Mouse (Mus musculus) frontal cortex, postnatal 36 days (tissue): ENCODE measurements around the gene Ubap1l.

Experiments used
- DNase-seq, 2 experiments: peaks; one replicate each; pipeline ENCODE4 v3.0.0; 2022; ENCODE audit warnings: low spot score in 2 of 2

Ubap1l gene

GRCm38 (mm10) chr9:65410378-65410777 is 49.5 kb downstream of the Ubap1l start:
- DNase-seq: no peak

GRCm38 (mm10) chr9:65411326-65411725 is 50.5 kb downstream of the Ubap1l start:
- DNase-seq: no peak

- DNase-seq: no peak
Observed at GRCm38 (mm10) chr9:65417738-65418137, 56.9 kb downstream of the Ubap1l start.

GRCm38 (mm10) chr9:65419633-65420032 is 58.8 kb downstream of the Ubap1l start:
- DNase-seq: no peak

GRCm38 (mm10) chr9:65422760-65423501 is 62.1 kb downstream of the Ubap1l start, which contains the start of gene Slc51b:
TSS of gene Slc51b (minus strand) at chr9:65422955.
- no peak for DNase-seq

GRCm38 (mm10) chr9:65424393-65424792 is 63.6 kb downstream of the Ubap1l start:
- DNase-seq: no peak

GRCm38 (mm10) chr9:65427511-65427910 is 66.7 kb downstream of the Ubap1l start:
- no peak for DNase-seq

- no peak for DNase-seq
Observed at GRCm38 (mm10) chr9:65428003-65428402, 67.2 kb downstream of the Ubap1l start.
